Mouse (Mus musculus) midbrain, postnatal 0 days (tissue): Measurements from ENCODE around the gene Tspo. TPM values are rescaled to one million over a fixed set of nuclear protein-coding genes. Genes with fewer than 3 reads are reported as not detected.

ENCODE experiments used
- ATAC-seq: fragments of 200-750 bp; cut with Nextera tagmentation; 2 replicates; pipeline ENCODE4 v1.8.0; 2017; ENCODE audit warnings: moderate number of reproducible peaks, mild to moderate bottlenecking, moderate TSS enrichment, moderate library complexity; ENCODE audit not compliant: low FRiP score
- DNase-seq: peaks from one replicate; pipeline ENCODE4 v3.0.0-alpha.2; 2015; ENCODE audit warnings: low spot score
- H3K27ac ChIP-seq: fragments of 300-500 bp; sonication (generic); 2 replicates; pipeline ENCODE4 v1.5.1; 2014; ENCODE audit warnings: low read depth, mild to moderate bottlenecking, low read length, mixed read lengths
- H3K27me3 ChIP-seq: fragments of 300-500 bp; sonication (generic); 2 replicates; pipeline ENCODE4 v1.6.1; 2014; ENCODE audit warnings: low read length, control low read depth, mixed read lengths; ENCODE audit not compliant: insufficient read depth
- H3K36me3 ChIP-seq: fragments of 300-500 bp; sonication (generic); 2 replicates; pipeline ENCODE4 v1.6.1; 2014; ENCODE audit warnings: low read length, control low read depth, mixed read lengths; ENCODE audit not compliant: insufficient read depth
- H3K4me1 ChIP-seq: fragments of 300-500 bp; sonication (generic); 2 replicates; pipeline ENCODE4 v1.6.1; 2014; ENCODE audit warnings: mild to moderate bottlenecking, control low read depth, antibody characterized with exemption, low read length, mixed read lengths; ENCODE audit not compliant: insufficient read depth
- H3K4me2 ChIP-seq: fragments of 300-500 bp; sonication (generic); 2 replicates; pipeline ENCODE4 v1.6.1; 2014; ENCODE audit warnings: low read depth, mild to moderate bottlenecking, low read length, mixed read lengths; ENCODE audit not compliant: poor library complexity, severe bottlenecking
- H3K4me3 ChIP-seq: fragments of 300-500 bp; sonication (generic); 2 replicates; pipeline ENCODE4 v1.5.1; 2014; ENCODE audit warnings: low read depth, mild to moderate bottlenecking, low read length, moderate library complexity
- H3K9ac ChIP-seq: fragments of 300-500 bp; sonication (generic); replicated peaks from 2 replicates; pipeline ENCODE4 v1.6.1; 2014; ENCODE audit warnings: mild to moderate bottlenecking, low read length, moderate library complexity, mixed read lengths; ENCODE audit not compliant: poor library complexity, severe bottlenecking
- H3K9me3 ChIP-seq: fragments of 300-500 bp; sonication (generic); 2 replicates; pipeline ENCODE4 v1.6.1; 2016; ENCODE audit warnings: low read length, control low read depth
- CTCF ChIP-seq: IDR thresholded peaks from 2 replicates; pipeline ENCODE4 v1.5.1; 2016; ENCODE audit warnings: antibody characterized with exemption, mild to moderate bottlenecking
- WGBS: fragments of 180-500 bp; shearing (Covaris S2); extraction: QIAGEN DNeasy Blood & Tissue Kit; methylation state at CpG from one replicate; pipeline ENCODE4 v1.1.7; 2014; 5-methylcytosine and 5-hydroxymethylcytosine counted together
- polyA plus RNA-seq: library from polyadenylated mRNA; unstranded; fragments of >200 nt; fragmentation: Nextera tagmentation; extraction: Ambion mirVana; gene quantifications from 2 replicates; pipeline ENCODE4 v1.2.1, GENCODE M21; 2015
- total RNA-seq: library from RNA; depleted of rRNA; stranded (reverse); fragments of >200 nt; gene quantifications from 2 replicates; pipeline ENCODE4 v1.2.3, GENCODE M21; 2014

The Tspo gene
- total and polyA plus RNA-seq, 2 experiments from 2014 or later, result 8.0 to 8.4 TPM

DNA sequence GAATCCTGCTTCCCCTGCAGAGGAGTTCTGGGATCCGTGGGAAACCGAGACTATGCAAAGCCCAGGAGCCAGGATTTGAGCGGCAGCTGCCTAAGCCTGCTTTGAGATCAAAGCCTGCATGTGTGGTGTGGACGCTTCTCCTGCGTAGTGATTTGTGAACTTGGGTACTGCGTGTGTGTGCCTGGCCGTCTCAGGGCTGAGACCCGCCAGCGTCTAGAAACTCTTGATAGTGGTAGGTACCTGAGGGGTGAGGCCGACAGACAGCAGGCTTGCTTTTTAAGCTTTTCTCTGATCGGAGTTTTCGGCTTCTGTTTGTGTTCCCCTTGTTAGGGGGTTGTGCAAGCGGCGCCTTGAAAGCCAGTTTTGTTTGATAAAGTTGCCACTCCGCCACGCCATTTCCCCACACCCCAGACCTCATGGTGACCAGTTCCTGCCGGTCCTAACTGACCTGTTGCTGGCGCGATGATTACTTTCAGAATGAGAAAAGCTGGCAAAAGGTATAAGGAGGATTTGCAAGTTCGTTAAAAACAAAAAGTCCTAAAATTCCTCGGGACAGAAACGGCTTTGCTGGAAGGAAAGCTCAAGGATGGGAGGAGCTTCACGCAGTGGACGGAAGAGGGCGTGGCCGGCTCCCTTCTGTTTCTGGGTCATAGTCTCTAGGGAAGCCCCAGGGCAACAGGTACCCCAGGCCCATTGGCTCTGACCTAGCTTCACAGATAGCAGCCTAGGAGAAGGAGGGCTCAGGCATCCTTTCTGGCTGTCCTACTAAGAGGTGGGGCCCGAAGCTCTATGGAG, 662 bp downstream of the Tspo start:
- DNase-seq (peak; percentile 20), ATAC-seq (no peak)
- no peak for TF ChIP-seq CTCF
- Histone ChIP-seq H3K36me3 (no peaks in the 10 kb centered on the region), H3K4me3 (peak overlapping the region; percentile 23), H3K27ac (no peak overlapping the region), H3K27me3 (peaks cover 13% of the 10 kb centered on the region), H3K4me2 (peak overlapping the region; percentile 68), H3K4me1 (no peaks in the 10 kb centered on the region; the same call in 1 of the 2 replicates), H3K9ac (peak overlapping the region; percentile 33; the same call in 1 of the 2 replicates), H3K9me3 (no peaks in the 10 kb centered on the region)
- WGBS, result 2% methylated on average over 27 of the region's 27 CpGs

GRCm38 (mm10) chr15:83565434-83565833, 2.0 kb downstream of the Tspo start:
- DNase-seq, result no peak
- no peaks in the 10 kb centered on the region for H3K9me3 ChIP-seq
- no peak overlapping the region for H3K9ac ChIP-seq
- H3K27ac ChIP-seq, result no peak overlapping the region
- TF ChIP-seq CTCF, result no peak
- H3K4me1 ChIP-seq, result no peaks in the 10 kb centered on the region; the same call in 1 of the 2 replicates
- no peaks in the 10 kb centered on the region for H3K36me3 ChIP-seq
- H3K4me2 ChIP-seq, result no peak overlapping the region
- WGBS, result 90% methylated on average over 3 of the region's 3 CpGs
- peaks cover 13% of the 10 kb centered on the region for H3K27me3 ChIP-seq
- H3K4me3 ChIP-seq, result no peak overlapping the region
- ATAC-seq, result no peak

DNA sequence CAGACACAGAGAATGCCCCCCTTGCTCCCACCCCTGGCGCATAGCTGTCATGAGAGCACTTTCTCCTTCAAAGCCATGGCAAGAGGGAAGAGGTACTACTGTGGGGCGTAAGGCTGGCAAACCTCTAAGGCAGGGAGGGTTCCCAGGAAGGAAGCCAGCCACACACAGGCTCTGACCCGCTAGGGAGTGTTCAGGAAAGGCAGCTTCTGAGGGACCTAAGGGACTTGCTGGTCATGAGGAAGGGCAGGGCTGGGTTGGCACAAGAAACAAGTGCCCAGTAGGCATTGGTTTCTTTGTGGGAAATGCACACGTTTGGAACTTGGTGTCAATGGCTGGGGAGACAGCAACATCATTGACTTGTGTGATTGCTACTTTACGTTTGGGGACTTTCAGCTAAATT, 2.6 kb downstream of the Tspo start:
- Histone ChIP-seq H3K27me3 (peaks cover 13% of the 10 kb centered on the region), H3K4me3 (no peak overlapping the region), H3K27ac (no peak overlapping the region), H3K9me3 (no peaks in the 10 kb centered on the region), H3K36me3 (no peaks in the 10 kb centered on the region), H3K9ac (no peak overlapping the region), H3K4me2 (no peak overlapping the region), H3K4me1 (no peaks in the 10 kb centered on the region; the same call in 1 of the 2 replicates)
- ATAC-seq (no peak), DNase-seq (no peak)
- no peak for TF ChIP-seq CTCF
- WGBS, result 80% methylated on average over 5 of the region's 5 CpGs

- no peak for TF ChIP-seq CTCF
- H3K27ac ChIP-seq, result no peak overlapping the region
- no peaks in the 10 kb centered on the region for H3K9me3 ChIP-seq
- H3K27me3 ChIP-seq, result peaks cover 13% of the 10 kb centered on the region
- no peaks in the 10 kb centered on the region; the same call in 1 of the 2 replicates for H3K4me1 ChIP-seq
- H3K4me3 ChIP-seq, result no peak overlapping the region
- no peak overlapping the region for H3K9ac ChIP-seq
- no peak overlapping the region for H3K4me2 ChIP-seq
- H3K36me3 ChIP-seq, result no peaks in the 10 kb centered on the region
- ATAC-seq, result no peak
- no peak for DNase-seq
- WGBS, result 90% methylated on average over 3 of the region's 3 CpGs
Measured at GRCm38 (mm10) chr15:83567728-83568127, 4.3 kb downstream of the Tspo start.

GRCm38 (mm10) chr15:83568544-83568943, 5.2 kb downstream of the Tspo start:
- ATAC-seq, result no peak

GRCm38 (mm10) chr15:83569682-83570081, 6.3 kb downstream of the Tspo start:
- 58% methylated on average over 11 of the region's 11 CpGs for WGBS
- H3K36me3 ChIP-seq, result peaks cover 3% of the 10 kb centered on the region; the same call in 1 of the 2 replicates
- ATAC-seq (no peak), DNase-seq (no peak)
- H3K4me1 ChIP-seq, result no peaks in the 10 kb centered on the region
- H3K4me2 ChIP-seq, result no peak overlapping the region
- H3K4me3 ChIP-seq, result no peak overlapping the region
- no peaks in the 10 kb centered on the region; the same call in 1 of the 2 replicates for H3K27me3 ChIP-seq
- H3K9ac ChIP-seq, result no peak overlapping the region
- H3K27ac ChIP-seq, result no peak overlapping the region
- no peak for TF ChIP-seq CTCF
- no peaks in the 10 kb centered on the region for H3K9me3 ChIP-seq

More at GRCm38 (mm10) chr15:83568544-83568943, 5.2 kb downstream of the Tspo start:
- H3K4me2 ChIP-seq, result no peak overlapping the region
- TF ChIP-seq CTCF, result no peak
- WGBS, result 94% methylated on average over 5 of the region's 5 CpGs
- H3K4me1 ChIP-seq, result no peaks in the 10 kb centered on the region; the same call in 1 of the 2 replicates
- peaks cover 10% of the 10 kb centered on the region for H3K27me3 ChIP-seq
- H3K9ac ChIP-seq, result no peak overlapping the region
- H3K9me3 ChIP-seq, result no peaks in the 10 kb centered on the region
- H3K36me3 ChIP-seq, result no peaks in the 10 kb centered on the region
- DNase-seq, result no peak
- H3K4me3 ChIP-seq, result no peak overlapping the region
- no peak overlapping the region for H3K27ac ChIP-seq
